Mouse (Mus musculus) forebrain, embryonic 11.5 days (tissue): ENCODE results near the gene Nek1. TPM values are rescaled to one million over a fixed set of nuclear protein-coding genes. Genes with fewer than 3 reads are reported as not detected.

Source experiments
- ATAC-seq: fragments of 200-750 bp; cut with Nextera tagmentation; replicated peaks from 2 replicates; pipeline ENCODE4 v1.8.0; 2017; ENCODE audit warnings: moderate TSS enrichment; ENCODE audit not compliant: low FRiP score
- DNase-seq: peaks from one replicate; pipeline ENCODE4 v3.0.0-alpha.2; 2017; ENCODE audit warnings: low spot score
- H3K27ac ChIP-seq: fragments of 300-500 bp; sonication (generic); 2 replicates; pipeline ENCODE4 v1.5.1; 2014; ENCODE audit warnings: low read depth, low read length
- H3K27me3 ChIP-seq: fragments of 300-500 bp; sonication (generic); 2 replicates; pipeline ENCODE4 v1.6.1; 2014; ENCODE audit warnings: mild to moderate bottlenecking, low read length, mixed read lengths; ENCODE audit not compliant: control insufficient read depth, insufficient read depth
- H3K36me3 ChIP-seq: fragments of 300-500 bp; sonication (generic); 2 replicates; pipeline ENCODE4 v1.6.1; 2014; ENCODE audit warnings: mild to moderate bottlenecking, low read length, moderate library complexity, mixed read lengths; ENCODE audit not compliant: control insufficient read depth, insufficient read depth
- H3K4me1 ChIP-seq: fragments of 300-500 bp; sonication (generic); replicated peaks from 2 replicates; pipeline ENCODE4 v1.6.1; 2014; ENCODE audit warnings: low read length, mixed read lengths; ENCODE audit not compliant: control insufficient read depth, insufficient read depth
- H3K4me2 ChIP-seq: fragments of 300-500 bp; sonication (generic); 2 replicates; pipeline ENCODE4 v1.6.1; 2014; ENCODE audit warnings: low read depth, mild to moderate bottlenecking, low read length, moderate library complexity, mixed read lengths; ENCODE audit not compliant: severe bottlenecking
- H3K4me3 ChIP-seq: fragments of 300-500 bp; sonication (generic); 2 replicates; pipeline ENCODE4 v1.5.1; 2014; ENCODE audit warnings: low read depth, low read length
- H3K9ac ChIP-seq: fragments of 300-500 bp; sonication (generic); 2 replicates; pipeline ENCODE4 v1.6.1; 2014; ENCODE audit warnings: low read length
- H3K9me3 ChIP-seq: fragments of 300-500 bp; sonication (generic); 2 replicates; pipeline ENCODE4 v1.6.1; 2016; ENCODE audit warnings: low read length, mixed read lengths; ENCODE audit not compliant: control insufficient read depth
- WGBS: fragments of 180-500 bp; shearing (Covaris S2); extraction: QIAGEN DNeasy Blood & Tissue Kit; methylation state at CpG from one replicate; pipeline ENCODE4 v1.1.7; 2014; 5-methylcytosine and 5-hydroxymethylcytosine counted together
- polyA plus RNA-seq: library from polyadenylated mRNA; unstranded; fragments of >200 nt; fragmentation: Nextera tagmentation; extraction: Ambion mirVana; gene quantifications from 2 replicates; pipeline ENCODE4 v1.2.1, GENCODE M21; 2014

The Nek1 gene
- polyA plus RNA-seq = 20.5 and 23.3 TPM in 2 replicates

- WGBS = under 1% methylated on average over 57 of the region's 57 CpGs
- Histone ChIP-seq H3K9ac (peak within 1 kb of the TSS; percentile 69), H3K27ac (peak within 1 kb of the TSS; percentile 80), H3K4me2 (peak within 1 kb of the TSS; percentile 62), H3K36me3 (no peaks in the 10 kb centered on the region), H3K9me3 (no peaks in the 10 kb centered on the region), H3K27me3 (no peaks in the 10 kb centered on the region), H3K4me1 (peaks cover 8% of the 10 kb centered on the region), H3K4me3 (peak within 1 kb of the TSS; percentile 77)
- peak; percentile 96 for ATAC-seq
- DNase-seq = peak; percentile 100
Measured at GRCm38 (mm10) chr8:60992910-60993638, at the start of gene Nek1. Nek1 (plus strand) TSS chr8:60993195.

- H3K36me3 ChIP-seq = no peaks in the 10 kb centered on the region
- no peak for ATAC-seq
- no peak overlapping the region for H3K27ac ChIP-seq
- no peak overlapping the region for H3K9ac ChIP-seq
- H3K4me3 ChIP-seq = no peak overlapping the region
- no peak overlapping the region for H3K4me2 ChIP-seq
- no peak for DNase-seq
- H3K27me3 ChIP-seq = no peaks in the 10 kb centered on the region
- H3K9me3 ChIP-seq = no peaks in the 10 kb centered on the region
- H3K4me1 ChIP-seq = 0 out of 2 replicates have a peak, but pooled peaks cover 2% of the 10 kb centered on the region
Measured at GRCm38 (mm10) chr8:60947503-60947902, 45.5 kb upstream of the Nek1 start.

- Histone ChIP-seq H3K4me1 (0 out of 2 replicates have a peak, but pooled peaks cover 2% of the 10 kb centered on the region), H3K36me3 (no peaks in the 10 kb centered on the region), H3K27me3 (no peaks in the 10 kb centered on the region), H3K27ac (no peak overlapping the region), H3K4me3 (no peak overlapping the region), H3K9me3 (no peaks in the 10 kb centered on the region), H3K4me2 (no peak overlapping the region), H3K9ac (no peak overlapping the region)
- 68% methylated on average over 4 of the region's 4 CpGs for WGBS
- no peak for DNase-seq
- no peak for ATAC-seq
Measured at GRCm38 (mm10) chr8:60949859-60950258, 43.1 kb upstream of the Nek1 start.

- no peaks in the 10 kb centered on the region for H3K27me3 ChIP-seq
- 50% methylated on average over 4 of the region's 4 CpGs for WGBS
Measured at GRCm38 (mm10) chr8:60951271-60951670, 41.7 kb upstream of the Nek1 start.

GRCm38 (mm10) chr8:60951757-60952156 is 41.2 kb upstream of the Nek1 start:
- no peak overlapping the region for H3K4me2 ChIP-seq
- no peaks in the 10 kb centered on the region for H3K27me3 ChIP-seq
- H3K9me3 ChIP-seq = no peaks in the 10 kb centered on the region
- no peak overlapping the region for H3K27ac ChIP-seq
- H3K4me3 ChIP-seq = no peak overlapping the region
- H3K4me1 ChIP-seq = 0 out of 2 replicates have a peak, but pooled peaks cover 2% of the 10 kb centered on the region
- ATAC-seq (no peak), DNase-seq (no peak)
- H3K36me3 ChIP-seq = no peaks in the 10 kb centered on the region
- no peak overlapping the region for H3K9ac ChIP-seq
- WGBS = 92% methylated on average over 1 of the region's 1 CpGs

More at GRCm38 (mm10) chr8:60951271-60951670, 41.7 kb upstream of the Nek1 start:
- H3K4me3 ChIP-seq = no peak overlapping the region
- no peak for ATAC-seq
- H3K36me3 ChIP-seq = no peaks in the 10 kb centered on the region
- H3K9me3 ChIP-seq = no peaks in the 10 kb centered on the region
- 0 out of 2 replicates have a peak, but pooled peaks cover 2% of the 10 kb centered on the region for H3K4me1 ChIP-seq
- DNase-seq = no peak
- H3K27ac ChIP-seq = no peak overlapping the region
- peak overlapping the region; percentile 17; the same call in 1 of the 2 replicates for H3K9ac ChIP-seq
- no peak overlapping the region for H3K4me2 ChIP-seq

GRCm38 (mm10) chr8:60952803-60953202 is 40.2 kb upstream of the Nek1 start:
- H3K27me3 ChIP-seq = no peaks in the 10 kb centered on the region
- H3K4me1 ChIP-seq = 0 out of 2 replicates have a peak, but pooled peaks cover 2% of the 10 kb centered on the region
- no peak for ATAC-seq

GRCm38 (mm10) chr8:60954281-60955014 is 38.5 kb upstream of the Nek1 start:
- 0 out of 2 replicates have a peak, but pooled peaks cover 2% of the 10 kb centered on the region for H3K4me1 ChIP-seq
- no peaks in the 10 kb centered on the region for H3K36me3 ChIP-seq
- peak; percentile 86 for DNase-seq
- peak; percentile 96 for ATAC-seq
- peak overlapping the region; percentile 54 for H3K9ac ChIP-seq
- peak overlapping the region; percentile 36 for H3K4me3 ChIP-seq
- no peaks in the 10 kb centered on the region for H3K9me3 ChIP-seq
- WGBS = under 1% methylated on average over 15 of the region's 15 CpGs
- peak overlapping the region; percentile 94 for H3K27ac ChIP-seq
- peak overlapping the region; percentile 43 for H3K4me2 ChIP-seq
- no peaks in the 10 kb centered on the region for H3K27me3 ChIP-seq

More at GRCm38 (mm10) chr8:60952803-60953202, 40.2 kb upstream of the Nek1 start:
- Histone ChIP-seq H3K27ac (0 out of 2 replicates have a peak overlapping the region, but pooled peaks have one; percentile 10), H3K4me3 (no peak overlapping the region), H3K9ac (no peak overlapping the region; the same call in 1 of the 2 replicates), H3K4me2 (peak overlapping the region; percentile 39; the same call in 1 of the 2 replicates), H3K9me3 (no peaks in the 10 kb centered on the region), H3K36me3 (no peaks in the 10 kb centered on the region)
- no peak for DNase-seq
- WGBS = 45% methylated on average over 5 of the region's 5 CpGs

GRCm38 (mm10) chr8:60956847-60957246 is 36.1 kb upstream of the Nek1 start:
- Histone ChIP-seq H3K9me3 (no peaks in the 10 kb centered on the region), H3K27ac (no peak overlapping the region), H3K9ac (no peak overlapping the region), H3K36me3 (no peaks in the 10 kb centered on the region), H3K4me2 (no peak overlapping the region), H3K4me1 (no peaks in the 10 kb centered on the region), H3K4me3 (no peak overlapping the region), H3K27me3 (no peaks in the 10 kb centered on the region)
- 96% methylated on average over 7 of the region's 7 CpGs for WGBS
- ATAC-seq = no peak
- DNase-seq = no peak
